Mouse (Mus musculus) neural tube, embryonic 12.5 days (tissue): ENCODE measurements at regions not wholly inside any gene's neighbourhood (a gene's known extent, or its start where the extent isn't known, plus 50 kb on each side); places are given as distances from the start of the nearest gene placed in this dataset.

Experiments used
- ATAC-seq: fragments of 200-750 bp; cut with Nextera tagmentation; 2 replicates; pipeline ENCODE4 v1.8.0; 2017; ENCODE audit warnings: low read depth, mild to moderate bottlenecking, moderate TSS enrichment, moderate library complexity; ENCODE audit not compliant: low FRiP score
- H3K27ac ChIP-seq: fragments of 300-500 bp; sonication (generic); 2 replicates; pipeline ENCODE4 v1.5.1; 2016
- H3K27me3 ChIP-seq: fragments of 300-500 bp; sonication (generic); replicated peaks from 2 replicates; pipeline ENCODE4 v1.6.1; 2016; ENCODE audit warnings: mild to moderate bottlenecking
- H3K36me3 ChIP-seq: fragments of 300-500 bp; sonication (generic); 2 replicates; pipeline ENCODE4 v1.6.1; 2016; ENCODE audit warnings: mild to moderate bottlenecking
- H3K4me1 ChIP-seq: fragments of 300-500 bp; sonication (generic); 2 replicates; pipeline ENCODE4 v1.6.1; 2016
- H3K4me2 ChIP-seq: fragments of 300-500 bp; sonication (generic); replicated peaks from 2 replicates; pipeline ENCODE4 v1.6.1; 2016; ENCODE audit warnings: mild to moderate bottlenecking
- H3K4me3 ChIP-seq: fragments of 300-500 bp; sonication (generic); 2 replicates; pipeline ENCODE4 v1.5.1; 2016
- H3K9ac ChIP-seq: fragments of 300-500 bp; sonication (generic); 2 replicates; pipeline ENCODE4 v1.6.1; 2016; ENCODE audit warnings: mild to moderate bottlenecking
- H3K9me3 ChIP-seq: fragments of 300-500 bp; sonication (generic); 2 replicates; pipeline ENCODE4 v1.6.1; 2016; ENCODE audit warnings: mild to moderate bottlenecking
- WGBS: fragments of 180-500 bp; shearing (Covaris S2); methylation state at CpG from one replicate; pipeline ENCODE4 v1.1.7; 2016; 5-methylcytosine and 5-hydroxymethylcytosine counted together

DNA sequence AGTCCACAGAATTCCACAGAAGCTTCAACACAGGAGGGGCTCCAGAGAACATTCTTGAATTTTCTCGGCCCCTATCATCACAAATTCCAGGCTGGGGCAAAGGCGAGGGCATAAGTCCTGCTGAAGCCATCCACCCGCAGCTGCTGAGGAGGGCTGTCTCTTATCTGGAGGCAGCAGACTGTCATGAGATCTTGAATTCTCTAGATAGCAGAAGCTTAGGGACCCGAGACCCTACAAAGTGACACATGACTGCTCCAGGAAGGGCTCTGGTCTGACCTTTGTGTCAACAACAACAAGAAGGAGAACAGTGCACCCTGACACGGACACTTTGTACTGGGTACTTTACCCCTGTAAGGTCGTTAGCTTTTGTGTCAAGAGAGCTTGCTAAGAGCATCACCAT, 57.2 kb downstream of the Lao1 start:
- 62% methylated on average over 6 of the region's 6 CpGs for WGBS
- H3K9me3 ChIP-seq: no peaks in the 10 kb centered on the region
- H3K36me3 ChIP-seq: no peaks in the 10 kb centered on the region
- no peak overlapping the region for H3K9ac ChIP-seq
- no peak overlapping the region for H3K27ac ChIP-seq
- H3K27me3 ChIP-seq: no peaks in the 10 kb centered on the region
- H3K4me2 ChIP-seq: no peak overlapping the region
- H3K4me3 ChIP-seq: no peak overlapping the region
- H3K4me1 ChIP-seq: peaks cover 5% of the 10 kb centered on the region; the same call in 1 of the 2 replicates
- ATAC-seq: no peak

DNA sequence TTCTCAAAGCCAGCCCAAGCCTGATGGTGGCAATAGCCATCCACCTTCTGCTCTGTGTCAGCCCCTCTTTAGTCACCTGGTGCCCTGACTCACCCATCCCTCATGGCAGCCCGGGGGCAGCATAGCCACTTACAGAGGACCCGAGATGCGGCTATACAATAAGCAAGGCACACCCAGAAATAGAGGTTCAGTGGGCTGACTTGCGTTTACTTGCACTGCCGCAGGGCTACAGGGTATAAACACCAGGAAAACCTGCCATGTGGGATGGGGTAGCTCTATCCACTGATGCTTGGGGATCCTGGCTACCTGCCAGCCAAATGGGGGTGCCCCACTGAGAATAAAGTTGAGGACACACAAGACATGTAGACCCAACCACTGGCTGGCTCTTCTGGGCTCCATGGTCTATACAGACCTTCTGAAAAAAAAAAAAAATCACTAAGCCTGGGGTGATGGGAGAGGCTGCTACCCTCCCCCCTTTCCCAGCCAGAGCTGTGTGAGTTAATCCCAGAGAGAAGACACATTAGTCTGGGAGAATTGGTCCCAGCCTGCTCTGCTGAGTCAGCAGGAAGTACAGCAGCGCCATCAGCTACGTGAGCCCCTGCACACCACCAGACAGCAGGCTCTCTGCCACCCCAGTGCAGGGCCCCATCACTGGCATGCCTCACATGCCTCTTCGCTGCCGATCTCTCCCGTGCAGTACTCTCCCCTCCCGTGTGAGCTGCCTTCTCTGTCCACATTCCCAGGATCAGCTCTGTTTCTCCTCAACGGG, 57.8 kb downstream of the Lao1 start:
- no peak overlapping the region for H3K4me3 ChIP-seq
- no peak overlapping the region for H3K4me2 ChIP-seq
- no peaks in the 10 kb centered on the region for H3K27me3 ChIP-seq
- ATAC-seq: peak; percentile 43; the same call in 1 of the 2 replicates
- peaks cover 5% of the 10 kb centered on the region; the same call in 1 of the 2 replicates for H3K4me1 ChIP-seq
- no peaks in the 10 kb centered on the region for H3K36me3 ChIP-seq
- 61% methylated on average over 12 of the region's 12 CpGs for WGBS
- no peak overlapping the region for H3K9ac ChIP-seq
- no peak overlapping the region for H3K27ac ChIP-seq
- H3K9me3 ChIP-seq: no peaks in the 10 kb centered on the region

DNA sequence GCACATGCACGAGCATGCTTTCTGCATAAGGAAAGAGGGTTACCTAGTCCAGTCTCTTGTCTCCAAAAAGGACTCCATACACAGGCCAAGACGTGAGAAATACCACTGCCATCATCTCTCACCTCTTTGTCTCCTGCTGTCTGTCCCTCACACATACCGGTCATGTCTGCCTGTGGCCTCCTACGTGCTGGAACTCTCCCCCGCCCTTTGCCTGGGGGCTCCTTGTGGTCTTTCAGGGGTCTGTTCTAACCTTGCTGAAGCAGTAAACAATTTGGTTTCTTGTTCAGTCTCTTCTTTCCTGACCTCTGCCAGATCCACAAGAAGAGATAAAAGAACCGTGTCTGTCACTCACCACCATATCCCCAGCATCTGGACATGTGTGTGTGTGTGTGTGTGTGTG, 61.0 kb downstream of the Lao1 start:
- Histone ChIP-seq H3K9me3 (no peaks in the 10 kb centered on the region), H3K4me3 (no peak overlapping the region), H3K27me3 (no peaks in the 10 kb centered on the region), H3K9ac (no peak overlapping the region), H3K27ac (no peak overlapping the region), H3K4me2 (no peak overlapping the region), H3K4me1 (peaks cover 5% of the 10 kb centered on the region; the same call in 1 of the 2 replicates), H3K36me3 (no peaks in the 10 kb centered on the region)
- no peak for ATAC-seq
- WGBS: 64% methylated on average over 6 of the region's 6 CpGs

DNA sequence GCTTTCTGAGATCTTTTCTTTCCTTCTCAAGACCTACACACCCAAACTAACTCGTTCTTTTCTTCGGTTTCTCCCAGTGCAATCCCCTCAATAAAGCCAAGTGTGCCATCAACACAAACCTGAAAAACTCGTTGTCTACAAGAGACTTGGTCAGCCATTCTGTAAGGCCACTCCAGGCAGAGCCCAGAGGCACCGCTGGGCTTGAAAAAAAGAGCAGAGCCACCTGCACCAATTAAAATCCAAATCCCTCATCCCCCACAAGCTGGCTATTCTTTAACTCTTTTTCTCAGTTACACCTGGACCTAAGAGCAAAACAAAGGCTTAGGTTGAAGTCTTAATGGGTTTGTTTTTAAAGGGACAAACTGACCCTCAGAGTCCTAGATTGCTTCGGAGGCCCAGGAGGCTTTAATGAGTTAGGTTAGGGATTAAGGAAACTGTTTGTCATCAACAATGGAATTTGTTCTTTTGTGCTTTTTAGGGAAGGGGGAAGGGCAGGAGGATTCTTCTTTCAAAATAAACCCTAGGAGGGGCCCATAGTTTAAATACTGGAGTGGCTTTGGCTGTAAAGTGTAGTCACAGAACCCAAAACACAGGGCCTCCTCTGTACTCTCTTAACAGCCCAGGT, 65.0 kb downstream of the Lao1 start:
- Histone ChIP-seq H3K4me2 (no peak overlapping the region), H3K27ac (no peak overlapping the region), H3K9ac (no peak overlapping the region), H3K36me3 (no peaks in the 10 kb centered on the region), H3K9me3 (no peaks in the 10 kb centered on the region), H3K4me1 (peaks cover 9% of the 10 kb centered on the region; the same call in 1 of the 2 replicates), H3K27me3 (no peaks in the 10 kb centered on the region; the same call in 1 of the 2 replicates), H3K4me3 (no peak overlapping the region)
- ATAC-seq: no peak
- 15% methylated on average over 5 of the region's 5 CpGs for WGBS

DNA sequence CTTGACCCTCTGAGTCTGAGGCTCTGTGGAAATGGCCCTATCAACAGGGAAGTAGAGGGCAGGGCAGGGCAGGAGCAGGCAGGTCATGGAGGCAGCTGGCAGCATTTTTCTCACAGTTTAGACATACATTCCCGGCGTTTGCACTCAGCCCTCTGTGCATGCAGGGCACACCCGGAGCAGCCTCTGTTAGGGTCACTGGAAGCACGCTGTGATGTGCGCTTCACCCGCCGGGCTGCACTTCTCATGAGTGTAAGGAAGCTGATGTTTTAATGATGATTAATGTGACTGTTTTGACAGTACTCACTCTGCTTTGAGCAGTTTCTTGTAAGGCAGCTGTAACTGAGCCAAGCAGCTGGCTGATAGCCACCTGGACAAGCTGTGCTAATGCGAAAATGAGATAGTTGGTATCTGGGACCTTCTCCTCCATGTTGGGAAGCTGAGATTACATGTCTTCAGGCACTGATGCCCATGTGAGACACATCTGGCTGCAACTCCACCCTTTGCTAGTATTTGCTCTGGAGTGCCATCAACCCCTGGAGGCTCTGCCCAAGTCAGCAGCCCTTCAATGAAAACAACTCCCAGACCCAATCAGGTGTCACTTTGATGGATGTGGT, 66.9 kb downstream of the Lao1 start:
- H3K4me1 ChIP-seq: peaks cover 9% of the 10 kb centered on the region; the same call in 1 of the 2 replicates
- no peak overlapping the region for H3K27ac ChIP-seq
- H3K36me3 ChIP-seq: no peaks in the 10 kb centered on the region
- no peak overlapping the region for H3K9ac ChIP-seq
- ATAC-seq: no peak
- no peaks in the 10 kb centered on the region; the same call in 1 of the 2 replicates for H3K27me3 ChIP-seq
- no peak overlapping the region for H3K4me2 ChIP-seq
- WGBS: 7% methylated on average over 8 of the region's 8 CpGs
- no peak overlapping the region for H3K4me3 ChIP-seq
- no peaks in the 10 kb centered on the region for H3K9me3 ChIP-seq

DNA sequence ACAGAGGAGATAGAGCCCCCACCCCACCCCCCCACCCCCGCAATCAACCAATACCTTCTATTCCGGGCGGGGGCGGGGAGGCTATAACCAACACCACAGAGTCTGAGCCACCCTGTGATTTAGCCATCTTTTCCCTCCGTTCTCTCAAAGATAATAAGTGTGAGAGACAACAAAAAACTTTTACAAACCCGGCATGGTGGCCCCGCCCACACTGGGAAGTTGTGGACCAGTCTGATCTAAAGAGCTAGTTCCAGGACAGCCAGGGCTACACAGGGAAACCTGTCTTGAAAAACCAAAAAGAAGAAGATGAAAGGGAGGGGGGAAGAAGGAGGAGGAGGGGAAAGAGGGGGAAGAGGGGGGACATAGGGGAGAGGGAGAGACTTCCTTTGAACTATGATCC, 67.7 kb downstream of the Lao1 start:
- Histone ChIP-seq H3K36me3 (no peaks in the 10 kb centered on the region), H3K4me2 (no peak overlapping the region), H3K9ac (no peak overlapping the region), H3K27ac (no peak overlapping the region), H3K9me3 (no peaks in the 10 kb centered on the region), H3K4me3 (no peak overlapping the region), H3K4me1 (peaks cover 9% of the 10 kb centered on the region; the same call in 1 of the 2 replicates), H3K27me3 (no peaks in the 10 kb centered on the region; the same call in 1 of the 2 replicates)
- 25% methylated on average over 7 of the region's 7 CpGs for WGBS
- no peak for ATAC-seq

DNA sequence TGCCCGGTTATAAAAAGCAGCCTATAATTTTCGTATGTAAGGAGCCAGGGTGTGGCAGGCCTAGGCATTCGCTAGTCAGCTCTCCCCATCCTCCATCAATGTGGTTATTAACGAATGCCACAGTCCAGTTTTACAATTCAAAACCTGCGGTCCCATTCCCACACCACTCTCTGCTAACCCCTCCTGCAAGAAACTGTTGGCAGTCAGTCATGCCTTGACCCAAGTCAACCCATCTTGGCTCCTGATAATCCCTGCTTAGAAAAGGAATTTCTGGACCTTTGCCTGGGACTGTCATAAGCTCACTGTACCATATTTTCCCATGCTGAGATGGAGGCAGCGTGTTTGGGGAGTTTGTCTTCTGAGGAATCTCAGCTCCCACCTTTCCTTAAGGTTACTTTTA, 68.4 kb downstream of the Lao1 start:
- Histone ChIP-seq H3K4me1 (peaks cover 9% of the 10 kb centered on the region; the same call in 1 of the 2 replicates), H3K36me3 (no peaks in the 10 kb centered on the region), H3K27me3 (no peaks in the 10 kb centered on the region; the same call in 1 of the 2 replicates), H3K27ac (no peak overlapping the region), H3K9ac (no peak overlapping the region), H3K4me3 (no peak overlapping the region), H3K9me3 (no peaks in the 10 kb centered on the region), H3K4me2 (no peak overlapping the region)
- no peak for ATAC-seq
- WGBS: 89% methylated on average over 6 of the region's 6 CpGs

DNA sequence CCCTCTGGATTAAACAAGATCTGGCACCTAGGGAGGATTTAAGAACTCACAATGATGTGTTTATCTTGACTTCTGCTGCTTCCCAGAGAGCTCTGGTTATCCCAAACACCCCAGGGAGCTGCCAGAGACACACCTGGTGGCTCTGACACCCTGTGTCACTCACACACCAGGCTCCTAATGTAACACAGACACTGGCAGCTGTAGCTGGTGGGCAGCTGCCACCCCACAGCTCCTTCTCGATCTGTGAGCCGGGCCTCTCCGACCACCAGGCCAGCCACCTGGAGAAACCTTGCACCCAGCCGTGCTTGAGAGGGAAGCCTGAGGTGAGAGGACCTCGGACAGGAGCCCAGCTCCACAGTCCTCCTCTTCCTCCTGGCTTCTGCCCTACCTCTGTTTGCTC, 69.5 kb downstream of the Lao1 start:
- Histone ChIP-seq H3K4me3 (no peak overlapping the region), H3K9ac (no peak overlapping the region), H3K36me3 (no peaks in the 10 kb centered on the region), H3K4me1 (peaks cover 9% of the 10 kb centered on the region; the same call in 1 of the 2 replicates), H3K27me3 (no peaks in the 10 kb centered on the region; the same call in 1 of the 2 replicates), H3K9me3 (no peaks in the 10 kb centered on the region), H3K27ac (no peak overlapping the region), H3K4me2 (no peak overlapping the region)
- WGBS: 69% methylated on average over 5 of the region's 5 CpGs
- ATAC-seq: no peak

DNA sequence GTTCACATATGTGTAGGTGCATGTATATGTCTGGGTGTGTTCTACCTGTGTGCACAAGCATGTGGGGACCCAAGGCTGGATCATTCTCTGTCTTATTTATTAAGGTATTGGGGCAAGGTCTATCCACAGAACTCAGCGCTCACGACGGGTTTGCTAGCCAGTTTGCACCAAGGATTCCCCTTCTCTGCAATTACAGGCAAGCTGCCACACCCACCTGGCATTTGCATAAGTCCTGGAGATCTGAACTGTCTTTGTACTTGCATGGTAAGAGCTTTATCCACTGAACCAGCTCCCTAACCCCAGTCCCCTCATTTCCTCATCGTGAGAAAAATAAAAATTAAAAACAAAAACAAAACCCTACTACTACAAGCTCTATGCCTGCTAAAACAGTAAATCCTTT, 71.6 kb downstream of the Lao1 start:
- H3K27ac ChIP-seq: no peak overlapping the region
- no peaks in the 10 kb centered on the region; the same call in 1 of the 2 replicates for H3K27me3 ChIP-seq
- H3K4me1 ChIP-seq: peaks cover 9% of the 10 kb centered on the region; the same call in 1 of the 2 replicates
- H3K9ac ChIP-seq: no peak overlapping the region
- no peaks in the 10 kb centered on the region for H3K36me3 ChIP-seq
- WGBS: 58% methylated on average over 4 of the region's 4 CpGs
- no peak overlapping the region for H3K4me2 ChIP-seq
- no peak overlapping the region for H3K4me3 ChIP-seq
- H3K9me3 ChIP-seq: no peaks in the 10 kb centered on the region
- ATAC-seq: no peak

DNA sequence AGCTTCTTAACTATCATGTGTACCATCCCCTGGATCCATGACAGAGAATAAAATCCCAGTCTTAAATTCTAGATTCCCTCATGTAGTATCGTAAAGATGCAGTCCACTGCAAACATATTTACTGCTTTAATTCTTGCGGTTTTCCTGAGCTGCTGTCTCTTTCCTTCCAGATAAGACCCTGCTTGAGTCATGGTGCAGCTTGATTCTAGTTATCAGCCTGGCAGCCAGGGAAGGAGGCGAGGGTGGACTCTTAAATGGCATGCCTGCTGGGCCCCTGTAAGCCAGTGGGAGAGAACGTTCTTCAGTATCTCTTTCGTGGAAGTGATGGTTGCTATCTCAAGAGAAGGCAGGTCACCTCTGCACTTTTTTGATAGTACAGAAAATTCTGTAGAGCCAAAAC, 71.9 kb upstream of the Slc2a1 start:
- 91% methylated on average over 5 of the region's 5 CpGs for WGBS

DNA sequence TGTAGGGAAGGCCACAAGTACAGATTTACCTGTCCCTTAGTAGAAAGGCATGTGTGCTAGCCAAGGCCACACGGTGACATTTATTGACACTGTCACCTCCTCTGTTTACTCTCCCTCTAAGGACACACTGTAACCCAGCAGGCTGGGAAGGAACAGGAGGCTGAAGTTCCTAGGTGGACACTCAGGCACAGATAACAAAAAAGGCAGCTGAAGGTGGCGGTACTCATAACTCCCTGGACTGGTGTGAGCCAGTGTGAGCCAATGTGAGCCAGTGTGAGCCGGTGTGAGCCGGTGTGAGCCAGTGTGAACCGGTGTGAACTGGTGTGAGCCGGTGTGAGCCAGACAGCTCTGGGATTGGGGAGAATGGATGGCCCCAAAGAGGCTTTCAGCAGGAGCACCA, 68.5 kb upstream of the Slc2a1 start:
- Histone ChIP-seq H3K27me3 (no peaks in the 10 kb centered on the region), H3K4me3 (no peak overlapping the region), H3K27ac (no peak overlapping the region), H3K4me1 (peaks cover 9% of the 10 kb centered on the region; the same call in 1 of the 2 replicates), H3K9ac (no peak overlapping the region), H3K4me2 (no peak overlapping the region), H3K9me3 (no peaks in the 10 kb centered on the region), H3K36me3 (no peaks in the 10 kb centered on the region)
- 91% methylated on average over 6 of the region's 6 CpGs for WGBS
- ATAC-seq: no peak

More for the DNA sequence above, 71.9 kb upstream of the Slc2a1 start:
- H3K27me3 ChIP-seq: no peaks in the 10 kb centered on the region
- H3K4me2 ChIP-seq: no peak overlapping the region
- no peak for ATAC-seq
- H3K9me3 ChIP-seq: no peaks in the 10 kb centered on the region
- no peaks in the 10 kb centered on the region for H3K36me3 ChIP-seq
- no peak overlapping the region for H3K9ac ChIP-seq
- no peaks in the 10 kb centered on the region for H3K4me1 ChIP-seq
- H3K27ac ChIP-seq: no peak overlapping the region
- H3K4me3 ChIP-seq: no peak overlapping the region

DNA sequence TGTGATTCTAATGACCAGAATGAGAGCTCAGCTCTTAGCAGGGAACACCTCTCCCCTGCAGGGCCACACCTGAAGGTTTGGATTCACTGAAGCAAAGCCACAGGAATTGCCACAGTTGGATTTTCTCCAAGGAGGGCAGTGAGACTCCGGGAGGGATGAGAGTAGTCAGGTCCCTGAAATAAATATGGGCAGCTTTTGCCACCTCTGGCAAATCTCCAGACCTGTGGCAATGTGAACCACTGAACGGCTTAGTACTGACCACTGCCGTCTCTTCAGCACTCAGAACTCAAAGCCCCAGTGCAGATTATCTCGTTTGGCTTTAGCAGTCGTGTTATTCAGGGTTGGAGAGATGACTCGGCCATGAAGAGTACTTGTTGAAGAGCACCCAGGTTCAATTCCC, 66.9 kb upstream of the Slc2a1 start:
- H3K36me3 ChIP-seq: no peaks in the 10 kb centered on the region
- WGBS: 85% methylated on average over 6 of the region's 6 CpGs
- H3K4me1 ChIP-seq: peaks cover 9% of the 10 kb centered on the region; the same call in 1 of the 2 replicates
- no peak overlapping the region for H3K9ac ChIP-seq
- no peak overlapping the region for H3K4me2 ChIP-seq
- H3K27me3 ChIP-seq: no peaks in the 10 kb centered on the region
- ATAC-seq: no peak
- H3K9me3 ChIP-seq: no peaks in the 10 kb centered on the region
- H3K27ac ChIP-seq: no peak overlapping the region
- no peak overlapping the region for H3K4me3 ChIP-seq
